Mouse (Mus musculus): ENCODE data around the gene Cdkal1.

The Cdkal1 gene

GRCm38 (mm10) chr13:29502481-29503146 is 352.9 kb downstream of the Cdkal1 start:
- no peak for DNase-seq (ENCODE audit: low spot score in 2 of 2)

GRCm38 (mm10) chr13:29501173-29501572 is 354.3 kb downstream of the Cdkal1 start:
- DNase-seq (ENCODE audit: low spot score in 2 of 2) = no peak

GRCm38 (mm10) chr13:29499750-29500149 is 355.7 kb downstream of the Cdkal1 start:
- DNase-seq (ENCODE audit: low spot score in 2 of 2) = no peak

- DNase-seq (ENCODE audit: low spot score in 2 of 2) = no peak
These were observed 358.2 kb downstream of the Cdkal1 start for GRCm38 (mm10) chr13:29497286-29497685.

- DNase-seq (ENCODE audit: low spot score in 2 of 2) = no peak
These were observed 365.1 kb downstream of the Cdkal1 start for GRCm38 (mm10) chr13:29490341-29490740.

GRCm38 (mm10) chr13:29489476-29489875 is 366.0 kb downstream of the Cdkal1 start:
- DNase-seq (ENCODE audit: low spot score in 2 of 2) = no peak

- no peak for DNase-seq (ENCODE audit: low spot score in 2 of 2)
These were observed 368.8 kb downstream of the Cdkal1 start for GRCm38 (mm10) chr13:29486709-29487108.

- DNase-seq (ENCODE audit: low spot score in 2 of 2) = no peak
These were observed 371.5 kb downstream of the Cdkal1 start for GRCm38 (mm10) chr13:29483950-29484349.

GRCm38 (mm10) chr13:29482147-29482863 is 373.2 kb downstream of the Cdkal1 start:
- no peak for DNase-seq (ENCODE audit: low spot score in 2 of 2)

GRCm38 (mm10) chr13:29476421-29476820 is 379.1 kb downstream of the Cdkal1 start:
- no peak for DNase-seq (ENCODE audit: low spot score in 2 of 2)

- DNase-seq (ENCODE audit: low spot score in 2 of 2) = no peak
These were observed 381.2 kb downstream of the Cdkal1 start for GRCm38 (mm10) chr13:29474301-29474700.

GRCm38 (mm10) chr13:29473779-29474178 is 381.7 kb downstream of the Cdkal1 start:
- no peak for DNase-seq (ENCODE audit: low spot score in 2 of 2)

- no peak for DNase-seq (ENCODE audit: low spot score in 2 of 2)
These were observed 393.2 kb downstream of the Cdkal1 start for GRCm38 (mm10) chr13:29462271-29462670.

- DNase-seq (ENCODE audit: low spot score in 2 of 2) = no peak
These were observed 394.7 kb downstream of the Cdkal1 start for GRCm38 (mm10) chr13:29460741-29461140.

GRCm38 (mm10) chr13:29458385-29458784 is 397.1 kb downstream of the Cdkal1 start:
- DNase-seq (ENCODE audit: low spot score in 2 of 2) = no peak

GRCm38 (mm10) chr13:29437067-29437466 is 418.4 kb downstream of the Cdkal1 start:
- DNase-seq (ENCODE audit: low spot score in 2 of 2) = no peak

- DNase-seq (ENCODE audit: low spot score in 2 of 2) = no peak
These were observed 420.7 kb downstream of the Cdkal1 start for GRCm38 (mm10) chr13:29434726-29435125.

- no peak for DNase-seq (ENCODE audit: low spot score in 2 of 2)
These were observed 424.6 kb downstream of the Cdkal1 start for GRCm38 (mm10) chr13:29430919-29431318.

GRCm38 (mm10) chr13:29429877-29430276 is 425.6 kb downstream of the Cdkal1 start:
- no peak for DNase-seq (ENCODE audit: low spot score in 2 of 2)

GRCm38 (mm10) chr13:29429196-29429595 is 426.3 kb downstream of the Cdkal1 start:
- no peak for DNase-seq (ENCODE audit: low spot score in 2 of 2)

- no peak for DNase-seq (ENCODE audit: low spot score in 2 of 2)
These were observed 438.9 kb downstream of the Cdkal1 start for GRCm38 (mm10) chr13:29416450-29417136.

- no peak for DNase-seq (ENCODE audit: low spot score in 2 of 2)
These were observed 439.5 kb downstream of the Cdkal1 start for GRCm38 (mm10) chr13:29415967-29416366.

- no peak for DNase-seq (ENCODE audit: low spot score in 2 of 2)
These were observed 440.6 kb downstream of the Cdkal1 start for GRCm38 (mm10) chr13:29414878-29415277.

Data from thymus, postnatal 10 days (tissue).